Mouse (Mus musculus): ENCODE measurements around the gene Card10. TPM values are rescaled to one million over a fixed set of nuclear protein-coding genes. Genes with fewer than 3 reads are reported as not detected.

Card10 gene
- polyA plus RNA-seq, 1 experiment = 28.3 TPM

DNA sequence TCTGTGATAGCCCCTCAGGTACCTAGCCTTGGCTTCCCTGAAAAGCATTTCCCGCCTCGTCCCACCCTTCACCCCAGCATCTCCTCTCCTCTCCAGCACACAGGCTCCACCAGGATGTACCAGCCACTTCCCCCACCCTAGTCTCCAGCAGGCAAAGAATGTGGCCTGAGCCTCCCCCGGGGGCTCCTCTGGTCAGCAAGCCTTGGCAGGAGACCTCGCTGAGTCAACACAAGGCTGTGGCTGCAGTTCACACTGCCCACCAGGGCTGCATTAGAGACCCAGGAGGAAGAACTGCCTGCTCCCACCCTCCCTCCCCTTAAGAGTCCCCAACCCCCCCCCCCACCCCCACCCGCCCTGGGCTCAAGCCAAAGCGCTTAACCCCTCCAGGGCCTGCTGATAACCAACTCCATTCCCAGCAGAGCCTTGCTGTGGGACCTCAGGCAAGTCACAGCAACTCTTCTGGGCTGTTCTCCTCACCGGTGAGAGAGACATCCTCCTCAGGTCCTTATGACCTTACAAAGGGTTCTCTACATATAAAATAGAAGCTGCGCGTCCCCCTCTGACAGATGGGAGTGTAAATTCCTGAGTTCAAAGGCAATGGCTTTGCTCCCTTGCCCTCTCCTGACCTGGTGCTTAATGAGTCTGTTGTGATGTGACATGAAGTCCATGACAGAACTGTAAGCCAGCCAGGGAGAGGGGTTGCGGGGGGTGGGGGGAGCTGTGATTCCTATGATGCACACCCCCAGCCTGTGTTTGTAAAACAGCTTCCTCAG lies 31.6 kb upstream of the Card10 start:
- 66% methylated on average over 10 of the region's 10 CpGs for WGBS
- Histone ChIP-seq H3K27ac (ENCODE audit: insufficient read depth, low read depth, low read length) (0 out of 2 replicates have a peak overlapping the region, but pooled peaks have one; percentile 43), H3K36me3 (ENCODE audit: control insufficient read depth, insufficient read depth, low read length) (no peaks in the 10 kb centered on the region), H3K4me1 (ENCODE audit: control insufficient read depth, insufficient read depth, insufficient read length, low read length) (peaks cover 19% of the 10 kb centered on the region), H3K27me3 (ENCODE audit: control insufficient read depth, insufficient read depth, low read length) (no peaks in the 10 kb centered on the region), H3K4me3 (ENCODE audit: low read depth, low read length) (no peak overlapping the region)
- TF ChIP-seq CTCF (IDR thresholded peaks at IDR 0.05; ENCODE audit: extremely low read depth, insufficient read length, insufficient replicate concordance, low read depth, low read length) (no peak), POLR2A (IDR thresholded peaks at IDR 0.05; ENCODE audit: low read depth, low read length) (no peak)

DNA sequence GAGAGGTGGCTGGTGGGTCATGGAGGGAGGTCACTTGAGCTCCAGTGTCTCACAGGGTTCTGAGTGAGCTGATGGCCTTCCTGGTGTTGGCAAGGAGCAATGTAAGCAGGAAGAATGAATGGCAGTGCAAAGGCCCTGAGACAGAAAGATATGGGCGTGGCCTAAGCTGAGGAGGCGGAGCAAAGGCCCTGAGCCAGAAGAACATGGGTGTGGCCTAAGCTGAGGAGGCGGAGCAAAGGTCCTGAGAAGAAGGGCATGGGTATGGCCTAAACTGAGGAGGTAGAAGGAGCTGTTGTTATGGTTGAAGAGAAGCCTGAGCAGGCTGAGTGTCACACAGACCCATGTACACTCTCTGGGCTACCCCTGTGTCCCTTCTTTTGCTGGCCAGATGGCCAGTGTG lies 30.7 kb upstream of the Card10 start:
- no peaks in the 10 kb centered on the region for H3K36me3 ChIP-seq (ENCODE audit: control insufficient read depth, insufficient read depth, low read length)
- TF ChIP-seq CTCF (IDR thresholded peaks at IDR 0.05; ENCODE audit: extremely low read depth, insufficient read length, insufficient replicate concordance, low read depth, low read length) = no peak
- TF ChIP-seq POLR2A (IDR thresholded peaks at IDR 0.05; ENCODE audit: low read depth, low read length) = no peak
- H3K27me3 ChIP-seq (ENCODE audit: control insufficient read depth, insufficient read depth, low read length) = no peaks in the 10 kb centered on the region
- peaks cover 21% of the 10 kb centered on the region for H3K4me1 ChIP-seq (ENCODE audit: control insufficient read depth, insufficient read depth, insufficient read length, low read length)
- no peak overlapping the region for H3K4me3 ChIP-seq (ENCODE audit: low read depth, low read length)
- no peak overlapping the region for H3K27ac ChIP-seq (ENCODE audit: insufficient read depth, low read depth, low read length)
- 91% methylated on average over 3 of the region's 3 CpGs for WGBS

DNA sequence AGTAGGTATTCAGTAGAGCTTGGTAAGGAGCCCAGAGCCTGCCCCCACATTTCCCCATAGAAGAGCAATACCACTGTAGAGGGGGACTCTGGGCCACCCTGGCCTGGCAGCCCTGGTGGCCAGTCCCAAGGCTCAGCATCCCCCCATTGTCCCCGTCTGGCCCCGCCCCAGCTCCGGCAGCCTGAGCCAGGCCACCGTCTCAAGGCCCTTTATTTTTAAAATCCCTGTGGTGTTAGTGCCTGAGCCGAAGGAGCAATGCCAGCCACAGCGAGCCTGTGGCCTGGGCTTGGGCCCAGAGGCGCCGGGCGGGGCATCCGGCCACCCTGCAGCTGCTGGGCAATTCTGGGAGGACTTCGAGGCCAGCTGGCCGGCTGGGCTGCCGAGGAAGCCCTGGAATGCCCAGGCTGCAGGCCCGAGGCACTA lies 29.9 kb upstream of the Card10 start:
- peaks cover 24% of the 10 kb centered on the region for H3K4me1 ChIP-seq (ENCODE audit: control insufficient read depth, insufficient read depth, insufficient read length, low read length)
- no peak overlapping the region for H3K4me3 ChIP-seq (ENCODE audit: low read depth, low read length)
- TF ChIP-seq POLR2A (IDR thresholded peaks at IDR 0.05; ENCODE audit: low read depth, low read length) = no peak
- TF ChIP-seq CTCF (IDR thresholded peaks at IDR 0.05; ENCODE audit: extremely low read depth, insufficient read length, insufficient replicate concordance, low read depth, low read length) = no peak
- peak overlapping the region; percentile 45 for H3K27ac ChIP-seq (ENCODE audit: insufficient read depth, low read depth, low read length)
- H3K36me3 ChIP-seq (ENCODE audit: control insufficient read depth, insufficient read depth, low read length) = no peaks in the 10 kb centered on the region
- H3K27me3 ChIP-seq (ENCODE audit: control insufficient read depth, insufficient read depth, low read length) = no peaks in the 10 kb centered on the region
- WGBS = 35% methylated on average over 14 of the region's 14 CpGs

DNA sequence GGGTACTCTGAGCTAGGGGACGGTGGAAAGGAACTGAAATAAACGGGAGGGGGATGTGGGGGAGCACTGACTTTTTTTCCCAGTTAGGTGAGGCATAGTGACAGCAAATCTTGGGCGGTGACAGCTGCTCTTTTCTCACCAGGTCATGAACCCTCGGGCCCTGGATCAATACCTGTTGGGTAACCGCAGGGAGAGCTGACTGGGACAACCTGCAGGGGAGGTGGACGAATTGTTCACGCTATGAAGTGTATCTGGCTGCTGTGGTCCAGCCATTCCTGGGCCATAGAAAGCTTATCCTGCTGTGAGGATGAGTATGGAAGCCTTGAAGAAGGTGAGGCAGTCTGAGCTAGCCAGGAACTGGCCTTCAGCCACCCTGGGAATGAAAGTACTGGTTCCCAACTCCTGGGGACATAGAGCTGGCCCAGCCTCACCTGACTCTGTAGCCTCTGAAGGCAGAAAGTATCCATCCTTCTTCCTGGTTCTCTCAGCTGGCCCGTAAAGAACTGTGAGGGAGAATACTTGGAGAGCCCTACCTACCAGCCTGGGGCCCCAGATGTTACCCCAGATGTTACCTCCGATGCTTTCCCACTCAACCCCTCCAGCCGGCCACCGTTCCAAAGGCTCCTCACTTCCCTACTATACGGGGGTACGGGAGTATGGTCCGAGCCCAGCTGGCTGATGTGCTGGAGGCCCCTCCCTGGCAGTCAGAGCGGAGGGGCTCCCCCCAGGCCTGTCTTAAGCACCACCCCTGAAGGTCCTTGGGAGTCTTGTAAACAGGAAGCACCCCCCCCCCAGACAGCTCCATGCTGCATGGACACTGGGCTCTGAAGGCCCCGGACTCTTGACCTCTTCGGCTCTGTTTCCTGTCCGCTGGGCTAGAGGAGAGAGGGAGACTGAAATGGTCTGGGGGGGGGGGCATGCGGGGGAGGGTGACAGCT lies 29.1 kb upstream of the Card10 start:
- Histone ChIP-seq H3K36me3 (ENCODE audit: control insufficient read depth, insufficient read depth, low read length) (no peaks in the 10 kb centered on the region), H3K27ac (ENCODE audit: insufficient read depth, low read depth, low read length) (peak overlapping the region; percentile 1; the same call in 1 of the 2 replicates), H3K27me3 (ENCODE audit: control insufficient read depth, insufficient read depth, low read length) (no peaks in the 10 kb centered on the region), H3K4me1 (ENCODE audit: control insufficient read depth, insufficient read depth, insufficient read length, low read length) (peaks cover 24% of the 10 kb centered on the region), H3K4me3 (ENCODE audit: low read depth, low read length) (no peak overlapping the region)
- 69% methylated on average over 19 of the region's 19 CpGs for WGBS
- TF ChIP-seq CTCF (IDR thresholded peaks at IDR 0.05; ENCODE audit: extremely low read depth, insufficient read length, insufficient replicate concordance, low read depth, low read length) (no peak), POLR2A (IDR thresholded peaks at IDR 0.05; ENCODE audit: low read depth, low read length) (no peak)

DNA sequence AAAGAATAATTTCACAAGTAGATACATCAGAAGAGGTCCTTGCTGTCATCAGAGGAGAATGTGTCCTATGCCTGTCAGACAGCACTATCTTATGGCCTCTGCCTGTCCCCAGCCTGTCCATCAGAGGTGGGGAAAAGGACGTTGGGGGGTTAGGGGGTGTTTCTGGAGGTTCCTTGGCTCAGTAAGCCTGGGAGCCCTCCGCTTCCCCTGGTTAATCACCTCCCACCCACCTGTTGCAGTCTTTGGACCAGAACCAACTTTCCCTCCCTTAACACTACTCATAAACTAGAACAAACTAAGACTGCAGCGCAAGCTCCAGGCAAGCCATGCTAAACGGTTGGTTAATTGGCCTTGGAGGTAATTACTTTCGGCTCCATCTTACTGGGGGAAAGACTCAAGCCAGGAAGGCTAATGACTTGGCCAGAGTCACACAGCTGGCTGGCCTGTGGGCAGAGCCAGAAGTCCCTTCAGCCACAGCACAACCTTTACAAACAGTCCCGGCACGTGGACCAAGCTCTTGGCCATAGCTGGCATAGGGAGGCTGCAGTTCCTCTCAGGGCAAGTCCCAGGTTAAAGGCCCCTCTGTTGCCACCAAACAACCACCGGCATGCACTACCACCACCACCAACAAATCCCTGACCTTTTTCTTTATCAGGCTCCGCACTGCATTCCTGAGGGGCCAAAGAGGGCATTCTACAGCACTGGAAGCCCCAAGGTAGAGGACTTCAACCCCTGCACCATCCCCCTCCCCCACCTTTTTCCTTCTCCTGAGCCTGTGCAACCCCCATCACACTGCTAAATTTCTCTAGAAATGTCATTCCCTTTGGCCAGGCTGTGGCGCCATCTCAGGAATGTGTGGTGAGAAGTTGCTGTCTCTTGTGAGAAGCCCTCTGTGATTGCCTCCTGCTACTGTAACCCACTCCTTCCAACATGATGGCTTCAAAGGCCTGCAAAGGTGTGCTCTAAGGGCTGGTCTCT lies 28.2 kb upstream of the Card10 start:
- no peak for TF ChIP-seq CTCF (IDR thresholded peaks at IDR 0.05; ENCODE audit: extremely low read depth, insufficient read length, insufficient replicate concordance, low read depth, low read length)
- no peak for TF ChIP-seq POLR2A (IDR thresholded peaks at IDR 0.05; ENCODE audit: low read depth, low read length)
- H3K36me3 ChIP-seq (ENCODE audit: control insufficient read depth, insufficient read depth, low read length) = no peaks in the 10 kb centered on the region
- 46% methylated on average over 10 of the region's 10 CpGs for WGBS
- H3K4me1 ChIP-seq (ENCODE audit: control insufficient read depth, insufficient read depth, insufficient read length, low read length) = peaks cover 22% of the 10 kb centered on the region
- H3K4me3 ChIP-seq (ENCODE audit: low read depth, low read length) = no peak overlapping the region
- H3K27me3 ChIP-seq (ENCODE audit: control insufficient read depth, insufficient read depth, low read length) = no peaks in the 10 kb centered on the region
- no peak overlapping the region for H3K27ac ChIP-seq (ENCODE audit: insufficient read depth, low read depth, low read length)

DNA sequence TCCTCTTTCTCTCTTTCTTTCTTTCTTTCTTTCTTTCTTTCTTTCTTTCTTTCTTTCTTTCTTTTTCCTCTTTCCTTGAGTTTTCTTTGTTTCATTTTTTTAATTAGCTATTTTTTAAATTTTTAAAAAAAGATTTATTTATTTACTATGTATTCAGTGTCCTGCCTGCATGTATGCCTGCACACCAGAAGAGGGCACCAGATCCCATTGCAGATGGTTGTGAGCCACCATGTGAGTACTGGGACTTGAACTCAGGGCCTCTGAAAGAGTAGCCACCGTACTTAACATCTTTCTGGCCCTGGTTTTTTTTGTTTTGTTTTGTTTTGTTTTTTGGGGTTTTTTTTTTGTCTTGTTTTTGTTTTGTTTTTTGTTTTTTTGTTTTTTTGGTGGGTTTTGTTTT lies 26.8 kb upstream of the Card10 start:
- Histone ChIP-seq H3K27ac (ENCODE audit: insufficient read depth, low read depth, low read length) (no peak overlapping the region), H3K36me3 (ENCODE audit: control insufficient read depth, insufficient read depth, low read length) (no peaks in the 10 kb centered on the region), H3K4me1 (ENCODE audit: control insufficient read depth, insufficient read depth, insufficient read length, low read length) (peaks cover 16% of the 10 kb centered on the region), H3K27me3 (ENCODE audit: control insufficient read depth, insufficient read depth, low read length) (no peaks in the 10 kb centered on the region), H3K4me3 (ENCODE audit: low read depth, low read length) (no peak overlapping the region)
- 92% methylated on average over 1 of the region's 1 CpGs for WGBS
- TF ChIP-seq POLR2A (IDR thresholded peaks at IDR 0.05; ENCODE audit: low read depth, low read length) = no peak
- peak; percentile 9; the same call in 1 of the 2 replicates for TF ChIP-seq CTCF (IDR thresholded peaks at IDR 0.05; ENCODE audit: extremely low read depth, insufficient read length, insufficient replicate concordance, low read depth, low read length)

Data from small intestine, adult 2 months (tissue).